Mouse (Mus musculus) stomach, embryonic 14.5 days (tissue): Measurements from ENCODE around the gene Dek. TPM values are rescaled to one million over a fixed set of nuclear protein-coding genes. Genes with fewer than 3 reads are reported as not detected.

ENCODE experiments used
- ATAC-seq: fragments of 200-750 bp; cut with Nextera tagmentation; 2 replicates; pipeline ENCODE4 v1.8.0; 2017; ENCODE audit warnings: low read depth, moderate TSS enrichment; ENCODE audit not compliant: insufficient number of reproducible peaks, insufficient read depth, low FRiP score
- H3K27ac ChIP-seq: fragments of 300-500 bp; sonication (generic); 2 replicates; pipeline ENCODE4 v1.5.1; 2014; ENCODE audit warnings: mild to moderate bottlenecking, low read length, moderate library complexity, mixed read lengths
- H3K27me3 ChIP-seq: fragments of 300-500 bp; sonication (generic); 2 replicates; pipeline ENCODE4 v1.6.1; 2014; ENCODE audit warnings: low read length, control low read depth, mixed read lengths; ENCODE audit not compliant: control insufficient read depth, insufficient read depth
- H3K36me3 ChIP-seq: fragments of 300-500 bp; sonication (generic); 2 replicates; pipeline ENCODE4 v1.6.1; 2014; ENCODE audit warnings: mild to moderate bottlenecking, control low read depth, low read length, moderate library complexity, mixed read lengths; ENCODE audit not compliant: control insufficient read depth, insufficient read depth
- H3K4me1 ChIP-seq: fragments of 300-500 bp; sonication (generic); 2 replicates; pipeline ENCODE4 v1.6.1; 2014; ENCODE audit warnings: low read length, control low read depth, mixed read lengths; ENCODE audit not compliant: control insufficient read depth, insufficient read depth
- H3K4me2 ChIP-seq: fragments of 300-500 bp; sonication (generic); replicated peaks from 2 replicates; pipeline ENCODE4 v1.6.1; 2014; ENCODE audit warnings: low read depth, low read length, control low read depth
- H3K4me3 ChIP-seq: fragments of 300-500 bp; sonication (generic); 2 replicates; pipeline ENCODE4 v1.5.1; 2014; ENCODE audit warnings: low read depth, low read length, control low read depth
- H3K9ac ChIP-seq: fragments of 300-500 bp; sonication (generic); replicated peaks from 2 replicates; pipeline ENCODE4 v1.6.1; 2014; ENCODE audit warnings: low read depth, mild to moderate bottlenecking, control low read depth, low read length, moderate library complexity, mixed read lengths
- H3K9me3 ChIP-seq: fragments of 300-500 bp; sonication (generic); 2 replicates; pipeline ENCODE4 v1.6.1; 2016; ENCODE audit warnings: low read depth, low read length, control low read depth; ENCODE audit not compliant: control insufficient read depth
- WGBS: fragments of 180-500 bp; shearing (Covaris S2); extraction: QIAGEN DNeasy Blood & Tissue Kit; methylation state at CpG from one replicate; pipeline ENCODE4 v1.1.7; 2014; 5-methylcytosine and 5-hydroxymethylcytosine counted together
- polyA plus RNA-seq: library from polyadenylated mRNA; unstranded; fragments of >200 nt; fragmentation: Nextera tagmentation; extraction: Ambion mirVana; gene quantifications from 2 replicates; pipeline ENCODE4 v1.2.1, GENCODE M21; 2014

Dek gene
- polyA plus RNA-seq, 1 experiment from 2014 or later: 271 TPM

GRCm38 (mm10) chr13:47104856-47105541, 1.0 kb downstream of the Dek start:
- no peak for ATAC-seq
- Histone ChIP-seq H3K27ac (peak overlapping the region; percentile 100), H3K9ac (peak overlapping the region; percentile 93), H3K4me1 (peaks cover 15% of the 10 kb centered on the region), H3K4me3 (peak overlapping the region; percentile 84), H3K4me2 (peak overlapping the region; percentile 72), H3K9me3 (no peaks in the 10 kb centered on the region), H3K36me3 (peaks cover 13% of the 10 kb centered on the region), H3K27me3 (no peaks in the 10 kb centered on the region)
- under 1% methylated on average over 25 of the region's 25 CpGs for WGBS

DNA sequence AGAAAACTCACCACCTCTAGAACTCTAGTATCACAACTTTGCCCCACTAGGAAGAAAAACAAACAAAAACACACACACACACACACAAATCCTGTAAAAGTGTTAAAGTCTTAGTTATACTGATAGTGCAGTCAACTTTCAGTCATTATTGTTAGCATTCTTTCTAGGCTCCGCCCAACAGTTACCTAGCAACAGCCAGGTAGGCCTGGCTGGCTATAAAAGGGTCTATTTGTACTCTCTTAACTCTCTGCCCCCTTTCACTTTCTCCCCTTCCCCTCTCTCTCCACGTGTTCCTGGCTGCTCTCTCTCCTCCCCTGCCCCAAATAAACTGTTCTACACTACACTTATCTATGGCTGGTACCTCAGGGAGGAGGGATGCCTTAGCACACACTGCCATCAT, 1.9 kb downstream of the Dek start:
- H3K9ac ChIP-seq: 0 out of 2 replicates have a peak overlapping the region, but pooled peaks have one; percentile 93
- ATAC-seq: no peak
- 20% methylated on average over 2 of the region's 2 CpGs for WGBS

DNA sequence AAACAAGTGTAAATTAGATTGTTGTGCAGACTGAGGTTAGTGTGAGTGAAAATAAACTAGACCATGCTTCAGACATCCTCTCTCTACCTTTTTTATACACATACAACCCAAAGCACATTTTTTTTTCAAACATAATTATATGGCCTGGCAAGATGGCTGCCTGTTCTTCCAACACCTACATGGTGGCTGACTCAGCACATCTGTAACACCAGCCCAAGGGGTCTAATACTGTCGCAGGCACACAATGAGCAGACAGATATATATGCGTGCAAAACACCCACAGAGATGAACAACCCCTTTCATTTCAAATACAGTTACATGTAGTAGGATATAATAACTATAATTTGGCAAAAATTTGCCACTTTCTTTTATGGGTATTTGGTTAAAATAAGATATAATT, 5.4 kb downstream of the Dek start:
- WGBS: 87% methylated on average over 2 of the region's 2 CpGs
- Histone ChIP-seq H3K4me2 (no peak overlapping the region), H3K4me1 (peaks cover 15% of the 10 kb centered on the region)

More for the DNA sequence above, 1.9 kb downstream of the Dek start:
- Histone ChIP-seq H3K9me3 (no peaks in the 10 kb centered on the region), H3K27ac (no peak overlapping the region), H3K36me3 (peaks cover 16% of the 10 kb centered on the region), H3K4me2 (peak overlapping the region; percentile 72), H3K4me1 (peaks cover 15% of the 10 kb centered on the region), H3K27me3 (no peaks in the 10 kb centered on the region), H3K4me3 (peak overlapping the region; percentile 84)

GRCm38 (mm10) chr13:47099265-47099664, 6.7 kb downstream of the Dek start:
- H3K36me3 ChIP-seq: peaks cover 52% of the 10 kb centered on the region

More for the DNA sequence above, 5.4 kb downstream of the Dek start:
- no peak overlapping the region for H3K4me3 ChIP-seq
- ATAC-seq: no peak
- peaks cover 38% of the 10 kb centered on the region for H3K36me3 ChIP-seq
- no peak overlapping the region for H3K27ac ChIP-seq
- H3K27me3 ChIP-seq: no peaks in the 10 kb centered on the region
- H3K9ac ChIP-seq: no peak overlapping the region
- H3K9me3 ChIP-seq: no peaks in the 10 kb centered on the region

GRCm38 (mm10) chr13:47096591-47096990, 9.4 kb downstream of the Dek start:
- Histone ChIP-seq H3K9ac (no peak overlapping the region), H3K9me3 (no peaks in the 10 kb centered on the region), H3K36me3 (peaks cover 64% of the 10 kb centered on the region), H3K27ac (no peak overlapping the region), H3K4me3 (no peak overlapping the region), H3K27me3 (no peaks in the 10 kb centered on the region), H3K4me1 (no peaks in the 10 kb centered on the region), H3K4me2 (no peak overlapping the region)
- ATAC-seq: no peak
- 72% methylated on average over 2 of the region's 2 CpGs for WGBS

More at GRCm38 (mm10) chr13:47099265-47099664, 6.7 kb downstream of the Dek start:
- Histone ChIP-seq H3K9ac (no peak overlapping the region), H3K4me3 (no peak overlapping the region), H3K4me2 (no peak overlapping the region), H3K27ac (no peak overlapping the region), H3K4me1 (peaks cover 14% of the 10 kb centered on the region), H3K27me3 (no peaks in the 10 kb centered on the region), H3K9me3 (no peaks in the 10 kb centered on the region)
- no peak for ATAC-seq
- 67% methylated on average over 7 of the region's 7 CpGs for WGBS

- no peaks in the 10 kb centered on the region for H3K4me1 ChIP-seq
- H3K27me3 ChIP-seq: no peaks in the 10 kb centered on the region
- peaks cover 57% of the 10 kb centered on the region for H3K36me3 ChIP-seq
- H3K9me3 ChIP-seq: no peaks in the 10 kb centered on the region
- no peak overlapping the region for H3K9ac ChIP-seq
- H3K4me3 ChIP-seq: no peak overlapping the region
- no peak for ATAC-seq
- 96% methylated on average over 2 of the region's 2 CpGs for WGBS
- H3K27ac ChIP-seq: no peak overlapping the region
- H3K4me2 ChIP-seq: no peak overlapping the region
Observed at GRCm38 (mm10) chr13:47093791-47094190, 12.2 kb downstream of the Dek start.

GRCm38 (mm10) chr13:47089271-47089670, 16.7 kb downstream of the Dek start:
- ATAC-seq: no peak
- Histone ChIP-seq H3K27ac (no peak overlapping the region), H3K9ac (no peak overlapping the region), H3K36me3 (peaks cover 57% of the 10 kb centered on the region), H3K4me1 (no peaks in the 10 kb centered on the region), H3K4me3 (no peak overlapping the region), H3K27me3 (no peaks in the 10 kb centered on the region), H3K4me2 (no peak overlapping the region), H3K9me3 (no peaks in the 10 kb centered on the region)
- 83% methylated on average over 2 of the region's 2 CpGs for WGBS

DNA sequence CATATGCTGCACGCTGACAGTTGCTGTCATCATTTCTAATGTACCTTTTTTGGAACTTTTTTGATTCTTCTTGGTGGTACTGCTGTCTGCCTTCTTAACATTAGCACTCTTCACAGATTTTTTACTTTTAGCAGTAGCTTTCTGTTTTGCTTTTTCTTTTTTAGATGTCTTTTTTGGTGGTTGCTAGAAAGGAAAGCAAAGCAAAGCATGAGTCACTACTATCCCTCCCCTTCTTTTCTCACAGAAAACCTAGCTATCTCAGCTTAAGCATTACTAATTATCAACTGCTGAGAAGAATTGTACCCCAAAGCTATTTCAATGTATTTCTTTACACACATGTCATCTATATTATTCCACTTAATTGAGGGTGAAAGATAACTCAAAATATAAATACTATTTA, 17.6 kb downstream of the Dek start:
- Histone ChIP-seq H3K27ac (no peak overlapping the region), H3K9ac (no peak overlapping the region), H3K27me3 (no peaks in the 10 kb centered on the region), H3K4me3 (no peak overlapping the region), H3K4me2 (no peak overlapping the region), H3K4me1 (no peaks in the 10 kb centered on the region), H3K9me3 (no peaks in the 10 kb centered on the region), H3K36me3 (peaks cover 53% of the 10 kb centered on the region)
- 100% methylated on average over 1 of the region's 1 CpGs for WGBS
- no peak for ATAC-seq
